ENCODE assay signal across 9 mouse cellular contexts in genomic region chr4:43653161-43654015, GRCm38 (mm10). TPM values are rescaled to one million over a fixed set of nuclear protein-coding genes. Genes with fewer than 3 reads are reported as not detected.
DNase-seq lines count a peak whose midpoint lies in the region; ATAC-seq lines count a peak whose summit lies in the region.
"Had no signal": no experiment of that assay in that cellular context is flagged by ENCODE, and none has a peak within 500 bp of the region (broad histone marks: within the 10 kb centered on the region; RNA-seq: fewer than 3 reads in every experiment).

Gene Spag8, minus strand, starts transcription at chr4:43653594.

- peak; percentile 43 to 47 for DNase-seq in cerebellum, postnatal 10 days
- DNase-seq in cerebellum, adult 8-10 months, result no peak
- peak; percentile 47 for DNase-seq in brain, adult 2 months (ENCODE audit: low read depth, low spot score)
- DNase-seq in heart, adult 9 months (ENCODE audit: low spot score in 2 of 2), result peak; percentile 30 to 34
- peak; percentile 39 to 62 for DNase-seq in kidney, postnatal 25 days
- DNase-seq in testis, postnatal 14 days (ENCODE audit: low spot score), result peak; percentile 67

- peak; percentile 27 for ATAC-seq in megakaryocyte progenitor cell, adult 5-6 weeks (replicated peaks; ENCODE audit: poor library complexity)
- ATAC-seq in granulocyte monocyte progenitor cell, adult 5-6 weeks (replicated peaks; ENCODE audit: poor library complexity, severe bottlenecking), result no peak

RNA-seq across cellular contexts. Expression of gene Spag8, which starts in this region (rescaled TPM):
- total RNA-seq in megakaryocyte progenitor cell, adult 5-6 weeks (2015), result 0.22 TPM in 1 of 2 replicates, not detected in the other
- total RNA-seq in megakaryocyte progenitor cell, adult 5-6 weeks (2017), result 0.71 TPM in 1 of 2 replicates, not detected in the other
- total RNA-seq in granulocyte monocyte progenitor cell, adult 5-6 weeks (2014; fragmentation: Nextera tagmentation), result 1.3 TPM in 1 of 2 replicates, not detected in the other
- not detected in 2 replicates for total RNA-seq in granulocyte monocyte progenitor cell, adult 5-6 weeks (2017)
- total RNA-seq: heart, postnatal 36 days had no signal

Comparison
In these comparisons a context has a peak if more than half of its experiments do, and no peak if none do; other contexts are left out.
1. Peak in ATAC-seq in megakaryocyte progenitor cell, adult 5-6 weeks; RNA of the gene not detected or under 1 TPM.